Mouse (Mus musculus) kidney, adult 8-10 months (tissue): Measurements from ENCODE around the gene Sowahb.

Experiments used
- DNase-seq, 2 experiments: peaks; one replicate each; pipeline ENCODE4 v3.0.0; 2022

The Sowahb gene

GRCm38 (mm10) chr5:93000774-93001757 is 43.8 kb downstream of the Sowahb start:
- DNase-seq, result peak in 1 of 2 experiments; percentile 27

- DNase-seq, result no peak
These were observed 44.8 kb downstream of the Sowahb start for GRCm38 (mm10) chr5:93000060-93000459.

- no peak for DNase-seq
These were observed 46.3 kb downstream of the Sowahb start for GRCm38 (mm10) chr5:92998494-92999016.

- peak; percentile 20 to 47 for DNase-seq
These were observed 47.2 kb downstream of the Sowahb start for GRCm38 (mm10) chr5:92997428-92998120.

- DNase-seq, result no peak
These were observed 50.0 kb downstream of the Sowahb start for GRCm38 (mm10) chr5:92994861-92995260.

GRCm38 (mm10) chr5:92994309-92994708 is 50.5 kb downstream of the Sowahb start:
- no peak for DNase-seq

GRCm38 (mm10) chr5:92992106-92992505 is 52.7 kb downstream of the Sowahb start:
- no peak for DNase-seq
